Mouse (Mus musculus) kidney, adult 2 months (tissue): Measurements from ENCODE around the gene Pitpnb. TPM values are rescaled to one million over a fixed set of nuclear protein-coding genes. Genes with fewer than 3 reads are reported as not detected.

ENCODE experiments used
- DNase-seq: peaks from one replicate; pipeline ENCODE4 v3.0.0; 2021
- H3K27ac ChIP-seq: fragments of 200-500 bp; 2 replicates; pipeline ENCODE4 v1.5.1; 2012; ENCODE audit warnings: low read depth, low read length, control low read depth, inconsistent platforms; ENCODE audit not compliant: insufficient read depth
- H3K27me3 ChIP-seq: fragments of 200-500 bp; replicated peaks from 2 replicates; pipeline ENCODE4 v1.6.1; 2012; ENCODE audit warnings: mild to moderate bottlenecking, moderate library complexity, low read length, inconsistent platforms; ENCODE audit not compliant: control insufficient read depth, insufficient read depth
- H3K36me3 ChIP-seq: fragments of 200-500 bp; 2 replicates; pipeline ENCODE4 v1.6.1; 2012; ENCODE audit warnings: mild to moderate bottlenecking, moderate library complexity, low read length, inconsistent platforms; ENCODE audit not compliant: control insufficient read depth, insufficient read depth
- H3K4me1 ChIP-seq: fragments of 200-500 bp; 2 replicates; pipeline ENCODE4 v1.6.1; 2011; ENCODE audit warnings: low read length; ENCODE audit not compliant: control insufficient read depth, insufficient read depth
- H3K4me3 ChIP-seq: fragments of 200-500 bp; 2 replicates; pipeline ENCODE4 v1.5.1; 2011; ENCODE audit warnings: mild to moderate bottlenecking, low read depth, low read length, control low read depth; ENCODE audit not compliant: insufficient read depth
- CTCF ChIP-seq: fragments of 200-500 bp; conservative IDR thresholded peaks from 2 replicates; pipeline ENCODE4 v1.5.1; 2011; ENCODE audit warnings: low read depth, mild to moderate bottlenecking, control low read depth, low read length, moderate library complexity, mixed read lengths; ENCODE audit not compliant: insufficient read depth, insufficient read length
- POLR2A ChIP-seq: fragments of 200-500 bp; IDR thresholded peaks from one replicate; pipeline ENCODE4 v1.6.1; 2011; ENCODE audit warnings: low read depth, low read length, control low read depth
- WGBS: fragments of 180-500 bp; shearing (Covaris S2); methylation state at CpG from one replicate; pipeline ENCODE4 v1.1.7; 2018; 5-methylcytosine and 5-hydroxymethylcytosine counted together
- polyA plus RNA-seq: library from polyadenylated mRNA; depleted of rRNA; stranded (reverse); fragments of >200 nt; gene quantifications from 2 replicates; pipeline ENCODE4 v1.2.3, GENCODE M21; 2012

Gene Pitpnb
- polyA plus RNA-seq, 1 experiment: 54.1 TPM

GRCm38 (mm10) chr5:111408470-111409105 lies 78.0 kb downstream of the Pitpnb start:
- no peak for TF ChIP-seq CTCF
- no peak for TF ChIP-seq POLR2A
- no peak overlapping the region for H3K27ac ChIP-seq

GRCm38 (mm10) chr5:111409412-111410044 lies 79.0 kb downstream of the Pitpnb start:
- no peak for TF ChIP-seq POLR2A
- TF ChIP-seq CTCF: peak; percentile 60
- DNase-seq: peak; percentile 25
- H3K4me3 ChIP-seq: no peak overlapping the region
- H3K4me1 ChIP-seq: no peaks in the 10 kb centered on the region
- no peaks in the 10 kb centered on the region for H3K36me3 ChIP-seq
- 7% methylated on average over 1 of the region's 1 CpGs for WGBS
- H3K27ac ChIP-seq: no peak overlapping the region
- no peaks in the 10 kb centered on the region for H3K27me3 ChIP-seq

More at GRCm38 (mm10) chr5:111408470-111409105, 78.0 kb downstream of the Pitpnb start:
- DNase-seq: no peak
- WGBS: 32% methylated on average over 14 of the region's 14 CpGs
- Histone ChIP-seq H3K36me3 (no peaks in the 10 kb centered on the region), H3K4me3 (no peak overlapping the region), H3K4me1 (no peaks in the 10 kb centered on the region), H3K27me3 (no peaks in the 10 kb centered on the region)

- 69% methylated on average over 3 of the region's 3 CpGs for WGBS
- Histone ChIP-seq H3K27me3 (no peaks in the 10 kb centered on the region), H3K27ac (no peak overlapping the region), H3K4me1 (no peaks in the 10 kb centered on the region), H3K4me3 (no peak overlapping the region), H3K36me3 (no peaks in the 10 kb centered on the region)
- no peak for TF ChIP-seq POLR2A
- DNase-seq: no peak
These were observed 80.1 kb downstream of the Pitpnb start for GRCm38 (mm10) chr5:111410665-111411064.

- no peak for TF ChIP-seq POLR2A
- peak; percentile 84 for TF ChIP-seq CTCF
- H3K4me1 ChIP-seq: no peaks in the 10 kb centered on the region
- no peaks in the 10 kb centered on the region for H3K36me3 ChIP-seq
- WGBS: 1% methylated on average over 5 of the region's 5 CpGs
- no peak overlapping the region for H3K27ac ChIP-seq
- no peak overlapping the region for H3K4me3 ChIP-seq
- peak; percentile 79 for DNase-seq
- H3K27me3 ChIP-seq: peaks cover 2% of the 10 kb centered on the region; the same call in 1 of the 2 replicates
These were observed 83.6 kb downstream of the Pitpnb start for GRCm38 (mm10) chr5:111414192-111414591.

GRCm38 (mm10) chr5:111414770-111415249 lies 84.2 kb downstream of the Pitpnb start:
- WGBS: 63% methylated on average over 4 of the region's 4 CpGs
- H3K27me3 ChIP-seq: peaks cover 2% of the 10 kb centered on the region; the same call in 1 of the 2 replicates
- no peak overlapping the region for H3K4me3 ChIP-seq
- H3K27ac ChIP-seq: no peak overlapping the region
- H3K36me3 ChIP-seq: no peaks in the 10 kb centered on the region
- no peak for DNase-seq
- TF ChIP-seq CTCF: no peak
- no peak for TF ChIP-seq POLR2A
- H3K4me1 ChIP-seq: no peaks in the 10 kb centered on the region

- TF ChIP-seq POLR2A: no peak
- TF ChIP-seq CTCF: no peak
- Histone ChIP-seq H3K27me3 (peaks cover 2% of the 10 kb centered on the region; the same call in 1 of the 2 replicates), H3K36me3 (no peaks in the 10 kb centered on the region), H3K4me3 (no peak overlapping the region), H3K4me1 (no peaks in the 10 kb centered on the region), H3K27ac (no peak overlapping the region)
- no peak for DNase-seq
- 11% methylated on average over 14 of the region's 14 CpGs for WGBS
These were observed 85.0 kb downstream of the Pitpnb start for GRCm38 (mm10) chr5:111415575-111415974.

GRCm38 (mm10) chr5:111416048-111416447 lies 85.5 kb downstream of the Pitpnb start:
- Histone ChIP-seq H3K27ac (no peak overlapping the region), H3K27me3 (peaks cover 2% of the 10 kb centered on the region; the same call in 1 of the 2 replicates), H3K36me3 (no peaks in the 10 kb centered on the region), H3K4me3 (no peak overlapping the region), H3K4me1 (no peaks in the 10 kb centered on the region)
- peak; percentile 35 for DNase-seq
- 6% methylated on average over 13 of the region's 13 CpGs for WGBS
- TF ChIP-seq CTCF (peak; percentile 29; the same call in 1 of the 2 replicates), POLR2A (no peak)
